Mouse (Mus musculus): ENCODE data around the gene Ckmt1.

- TF ChIP-seq CTCF (conservative IDR thresholded peaks at IDR 0.05; ENCODE audit: insufficient read depth, insufficient read length, low read depth, low read length) (no peak), POLR2A (IDR thresholded peaks at IDR 0.05; ENCODE audit: low read depth, low read length) (no peak)
Measured at GRCm38 (mm10) chr2:121359461-121359860, 1.9 kb downstream of the Ckmt1 start.
